Mouse (Mus musculus) NIH3T3 (cell line): Measurements from ENCODE around the gene Eif3l.
"Not testable (repeated sequence)": the region's sequence is repeated elsewhere in the genome, so short reads cannot be mapped to it uniquely, and the experiment has no call there.

Experiments
- DNase-seq: peaks from one replicate; pipeline ENCODE4 v3.0.0-alpha.2; 2012; ENCODE audit warnings: low read depth

The Eif3l gene

DNA sequence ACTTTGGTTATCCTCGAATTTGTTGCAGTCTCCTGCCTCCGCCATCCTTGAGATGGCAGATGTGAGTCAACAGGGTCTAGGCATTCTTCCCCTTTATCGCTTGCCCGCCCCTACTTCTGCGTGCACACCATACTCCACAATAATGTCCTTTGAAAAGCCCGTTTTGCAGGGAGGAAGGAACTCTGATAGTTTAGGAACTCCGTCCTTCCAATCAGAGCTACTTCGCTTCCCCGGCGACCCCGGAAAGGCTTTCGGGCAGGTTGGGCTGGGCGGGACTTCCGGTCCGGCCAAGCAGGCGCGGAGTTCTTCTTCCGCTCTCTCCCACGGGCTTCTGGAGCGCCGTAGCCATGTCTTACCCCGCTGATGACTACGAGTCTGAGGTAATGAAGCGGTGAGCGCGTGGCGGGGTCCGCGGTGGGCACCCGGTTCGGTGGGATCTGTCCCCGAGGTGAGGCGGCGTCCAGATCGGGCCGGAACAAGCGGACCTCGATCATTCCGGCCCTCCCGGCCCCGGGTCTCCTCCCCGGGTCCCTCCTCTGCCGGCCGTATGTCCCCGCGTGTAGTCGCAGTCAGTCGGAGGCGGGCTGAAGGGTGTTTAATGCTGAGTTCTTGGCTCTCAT lies at the start of gene Eif3l:
Gene Eif3l (plus strand): TSS at position 267 of the 620 bp plus-strand sequence.
- DNase-seq, result peak; percentile 93

DNA sequence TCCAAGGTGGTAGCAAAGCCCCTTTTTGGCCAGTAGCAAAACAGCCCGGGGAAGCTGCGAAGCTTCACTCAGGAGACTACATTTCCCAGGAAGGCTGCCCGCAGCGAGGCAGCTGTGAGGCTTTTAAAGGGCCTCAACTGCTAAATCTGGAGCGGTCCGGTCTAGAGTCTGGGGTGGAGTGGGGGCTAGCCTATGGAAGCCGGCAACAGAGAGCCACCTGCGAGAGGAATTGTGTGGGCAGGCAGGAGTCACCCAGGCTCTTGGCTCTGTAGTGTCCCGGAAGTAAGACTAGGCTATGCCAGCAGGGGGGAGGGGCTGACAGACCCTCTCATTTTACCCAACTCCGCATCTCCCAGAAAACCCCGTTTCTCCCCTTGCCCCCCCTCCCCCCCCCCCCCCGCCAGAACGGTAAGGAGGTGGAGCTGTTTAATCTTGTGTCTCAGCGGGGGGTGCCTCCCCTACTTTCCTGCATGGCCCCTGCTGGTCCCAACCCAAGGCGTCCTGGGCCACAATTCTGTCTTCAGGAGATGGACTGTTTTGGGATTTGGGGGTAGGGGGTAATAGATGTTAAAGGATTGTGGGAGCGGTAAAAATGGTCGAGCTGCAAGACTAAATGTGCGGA lies 49.2 kb upstream of the Eif3l start:
- no peak for DNase-seq

DNA sequence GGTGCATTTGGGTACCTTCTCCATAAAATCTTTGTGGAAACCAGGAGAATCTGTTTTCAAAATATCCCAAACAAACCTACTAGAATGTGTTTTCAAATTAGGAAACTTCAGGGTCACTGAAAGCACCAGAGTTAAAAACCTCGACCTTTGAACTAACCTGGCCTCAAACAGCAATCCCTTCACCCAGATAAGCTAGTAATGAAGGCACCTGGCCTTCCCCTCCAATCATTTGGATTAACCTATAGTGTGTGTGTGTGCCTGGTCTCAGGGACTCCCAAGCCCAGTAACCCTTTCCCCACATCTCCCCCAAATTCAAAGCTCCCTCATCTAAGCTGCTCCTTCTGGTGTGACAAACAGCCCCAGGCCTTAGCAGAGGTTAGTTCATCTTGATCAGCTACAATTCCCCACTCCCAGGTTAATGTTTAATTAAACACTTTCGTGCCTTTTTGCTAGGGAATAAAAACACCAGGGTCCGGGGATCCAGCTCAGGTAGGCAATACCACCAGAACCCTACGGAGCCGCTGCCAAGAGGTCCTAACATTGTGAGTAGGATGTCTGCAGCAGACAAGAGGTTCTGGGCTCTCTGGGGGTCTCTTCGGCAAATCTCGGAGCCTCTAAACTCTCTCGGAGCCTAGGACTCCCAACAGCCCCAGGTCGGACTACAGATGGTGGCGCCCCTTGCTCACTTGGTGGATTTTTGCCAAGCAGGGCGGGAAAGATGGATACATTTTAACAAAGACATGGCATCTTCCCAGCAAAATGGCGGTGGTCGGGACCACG lies 48.3 kb upstream of the Eif3l start:
- peak; percentile 33 for DNase-seq

DNA sequence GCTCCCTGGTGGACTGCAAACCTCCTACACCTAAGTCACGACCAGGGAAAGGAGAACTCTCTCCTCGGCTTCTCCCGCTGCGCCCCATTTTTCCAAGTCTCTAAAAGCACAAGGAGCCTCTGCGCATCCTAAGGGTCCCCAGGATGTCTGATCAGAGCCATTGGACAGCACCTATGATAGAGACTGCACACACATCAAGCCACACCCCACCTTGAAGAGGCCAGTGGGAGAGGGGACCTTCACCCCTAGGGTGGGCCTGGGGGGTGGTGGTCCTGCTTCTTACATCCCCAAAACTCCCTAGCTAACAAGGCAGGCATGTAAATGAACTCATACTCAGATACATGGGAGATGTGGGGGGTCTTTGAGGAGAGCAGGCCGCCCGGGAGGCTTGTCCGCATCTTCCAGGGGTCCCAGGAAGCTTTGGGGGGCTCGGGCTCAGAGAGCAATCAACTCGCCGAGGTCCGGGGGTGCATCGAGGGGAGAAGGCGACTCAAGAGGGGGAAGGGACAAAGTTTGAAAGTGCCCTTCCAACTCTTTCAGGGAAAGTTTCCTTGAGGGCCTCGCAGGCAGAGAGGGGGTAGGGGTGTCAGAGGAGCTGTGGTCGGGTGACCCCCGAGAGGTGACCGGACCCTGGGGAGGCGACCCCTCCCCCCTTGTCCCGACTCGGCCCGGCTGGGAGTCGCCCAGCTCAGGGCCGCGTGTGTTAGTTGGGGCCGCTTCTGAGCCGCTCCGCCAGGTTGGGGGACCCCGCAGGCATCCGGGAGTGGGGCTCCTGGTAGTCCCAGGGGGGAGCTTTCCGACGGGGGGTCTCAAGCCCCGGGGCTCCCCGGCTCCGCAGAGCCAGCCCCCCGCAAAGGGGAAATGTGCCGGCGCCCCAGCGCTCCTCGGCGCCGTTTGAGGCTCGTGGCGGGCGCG lies 47.4 kb upstream of the Eif3l start:
- DNase-seq, result peak; percentile 53

DNA sequence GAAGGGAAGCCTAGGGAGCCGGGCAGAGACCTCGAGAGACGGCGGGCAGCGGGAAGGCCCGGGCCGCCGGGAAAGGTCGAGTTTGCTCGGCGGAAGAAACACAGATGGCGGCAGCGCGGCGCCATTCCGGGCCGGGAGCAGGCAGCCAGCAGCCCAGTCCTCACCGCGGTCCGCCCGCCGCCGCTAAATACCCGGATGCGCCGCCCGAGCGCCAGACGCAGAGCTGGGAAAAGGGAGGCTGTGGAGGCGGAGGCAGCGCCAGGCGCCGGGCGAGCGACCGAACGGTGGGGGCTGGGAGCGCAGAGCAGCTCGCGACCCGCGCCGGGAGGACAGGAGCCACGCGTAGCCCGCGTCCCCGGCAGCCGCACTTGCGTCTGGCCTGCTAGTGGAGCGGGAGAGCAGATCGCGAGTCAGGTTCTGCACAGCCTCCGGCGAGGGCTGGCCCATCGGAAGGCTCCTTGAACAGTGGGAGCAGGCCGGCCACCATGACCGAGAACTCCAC lies 46.7 kb upstream of the Eif3l start, which contains the start of gene H1f0:
Gene H1f0 (plus strand): TSS at position 214 of the 502 bp plus-strand sequence.
- DNase-seq, result peak; percentile 96

DNA sequence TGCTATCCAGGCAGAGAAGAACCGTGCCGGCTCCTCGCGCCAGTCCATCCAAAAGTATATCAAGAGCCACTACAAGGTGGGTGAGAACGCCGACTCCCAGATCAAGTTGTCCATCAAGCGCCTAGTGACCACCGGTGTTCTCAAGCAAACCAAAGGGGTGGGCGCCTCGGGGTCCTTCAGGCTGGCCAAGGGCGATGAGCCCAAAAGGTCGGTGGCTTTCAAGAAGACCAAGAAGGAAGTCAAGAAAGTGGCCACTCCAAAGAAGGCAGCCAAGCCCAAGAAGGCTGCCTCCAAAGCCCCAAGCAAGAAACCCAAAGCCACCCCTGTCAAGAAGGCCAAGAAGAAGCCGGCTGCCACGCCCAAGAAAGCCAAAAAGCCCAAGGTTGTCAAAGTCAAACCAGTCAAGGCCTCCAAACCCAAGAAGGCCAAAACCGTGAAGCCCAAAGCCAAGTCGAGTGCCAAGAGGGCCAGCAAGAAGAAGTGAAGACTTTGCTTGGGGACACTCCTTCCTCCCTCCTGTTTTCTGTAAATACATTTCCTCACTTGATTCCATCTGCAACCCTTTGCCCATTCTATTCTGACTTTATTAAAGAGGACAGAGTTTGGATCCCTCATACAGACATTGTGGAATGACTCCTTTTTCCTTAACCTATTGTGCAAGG lies 46.0 kb upstream of the Eif3l start:
- peak; percentile 47 for DNase-seq

DNA sequence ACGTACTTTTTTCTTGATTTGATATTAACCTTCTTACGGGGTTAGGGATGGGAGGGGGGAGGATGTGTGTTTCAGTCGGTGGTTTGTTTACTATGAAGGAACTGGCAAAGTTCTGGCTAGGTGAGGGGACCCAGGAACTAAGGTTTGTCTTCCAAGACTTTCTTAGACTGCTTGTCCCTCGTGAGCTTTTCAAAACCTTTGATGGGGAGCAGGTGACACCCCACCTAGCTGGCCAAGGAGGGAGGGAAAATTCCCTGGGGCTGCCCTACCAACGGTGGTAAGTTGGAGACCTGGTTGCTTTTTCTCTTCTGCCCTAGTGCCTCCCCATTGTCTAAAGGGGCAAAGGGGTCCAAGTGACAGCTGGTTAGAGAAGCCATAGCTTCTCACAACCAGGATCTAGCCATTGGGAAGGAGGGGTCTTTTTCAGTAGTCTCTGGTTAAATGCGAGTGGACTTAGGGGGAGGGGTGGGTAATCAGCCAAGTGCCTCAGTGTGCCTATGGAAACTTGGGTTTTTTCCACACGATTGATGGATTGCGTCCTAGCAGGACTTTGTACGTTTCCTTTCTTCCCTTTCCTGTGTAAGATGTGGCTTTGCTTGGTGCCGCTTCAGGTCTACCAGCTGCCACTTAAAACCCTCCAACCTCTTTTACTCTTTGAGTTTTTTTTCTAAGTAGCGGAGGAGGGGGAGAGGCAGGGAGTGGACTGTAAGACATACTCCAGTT lies 45.3 kb upstream of the Eif3l start:
- DNase-seq, result peak; percentile 56

DNA sequence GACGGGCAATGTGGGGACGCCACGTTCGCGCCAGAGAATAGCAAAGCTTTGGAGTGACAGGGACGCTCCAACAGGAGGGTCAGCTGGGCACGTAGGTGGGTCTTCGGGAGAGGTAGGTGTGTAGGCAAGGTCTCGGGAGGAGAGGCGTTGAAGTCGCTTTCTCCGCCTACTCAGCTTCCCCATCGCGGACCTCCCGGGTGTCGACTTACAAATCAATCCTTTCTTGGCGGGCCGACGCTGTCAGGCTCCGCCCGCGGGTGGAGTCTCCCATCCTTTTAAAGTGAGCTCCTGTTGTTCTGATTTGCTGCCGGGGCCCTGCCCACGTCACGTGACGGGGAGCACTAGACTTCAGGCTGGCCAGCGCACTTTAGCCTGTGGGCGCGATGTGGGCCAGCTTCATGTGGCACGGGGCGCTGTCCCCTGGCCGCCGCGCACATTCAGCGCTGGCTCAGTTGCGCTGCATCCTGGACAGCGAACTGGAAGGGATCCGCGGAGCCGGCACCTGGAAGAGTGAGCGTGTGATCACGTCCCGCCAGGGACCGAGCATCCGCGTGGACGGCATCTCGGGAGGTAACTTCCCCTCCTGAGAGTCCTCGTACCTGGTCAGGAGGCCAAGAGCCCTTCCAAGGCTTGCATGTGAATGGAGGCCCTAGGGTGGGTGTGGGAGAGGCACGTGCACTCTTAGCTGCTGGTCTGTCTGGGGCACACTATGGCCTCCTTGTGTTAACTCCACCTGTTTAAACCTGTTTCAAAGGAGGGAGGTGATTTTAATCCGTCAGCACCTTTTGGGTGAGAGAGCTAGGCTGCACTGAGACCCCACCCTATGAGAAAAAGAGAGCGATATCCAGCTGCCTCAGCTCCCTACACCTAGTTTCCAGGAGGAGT lies 44.2 kb upstream of the Eif3l start:
- peak; percentile 97 for DNase-seq

DNA sequence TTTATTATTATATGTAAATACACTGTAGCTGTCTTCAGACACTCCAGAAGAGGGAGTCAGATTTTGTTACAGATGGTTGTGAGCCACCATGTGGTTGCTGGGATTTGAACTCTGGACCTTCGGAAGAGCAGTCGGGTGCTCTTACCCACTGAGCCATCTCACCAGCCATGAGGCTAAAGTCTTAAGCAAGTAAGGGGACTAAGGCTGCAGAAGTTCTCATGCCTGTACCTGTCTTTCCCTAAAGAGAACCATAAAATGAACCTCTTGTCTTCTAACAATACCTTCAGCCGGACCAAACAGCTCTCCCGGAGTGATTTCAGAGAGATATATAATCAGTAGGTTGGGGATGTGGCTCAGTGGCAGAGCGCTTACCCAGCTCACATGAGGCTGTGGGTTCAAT lies 43.1 kb upstream of the Eif3l start:
- not testable (repeated sequence) for DNase-seq

DNA sequence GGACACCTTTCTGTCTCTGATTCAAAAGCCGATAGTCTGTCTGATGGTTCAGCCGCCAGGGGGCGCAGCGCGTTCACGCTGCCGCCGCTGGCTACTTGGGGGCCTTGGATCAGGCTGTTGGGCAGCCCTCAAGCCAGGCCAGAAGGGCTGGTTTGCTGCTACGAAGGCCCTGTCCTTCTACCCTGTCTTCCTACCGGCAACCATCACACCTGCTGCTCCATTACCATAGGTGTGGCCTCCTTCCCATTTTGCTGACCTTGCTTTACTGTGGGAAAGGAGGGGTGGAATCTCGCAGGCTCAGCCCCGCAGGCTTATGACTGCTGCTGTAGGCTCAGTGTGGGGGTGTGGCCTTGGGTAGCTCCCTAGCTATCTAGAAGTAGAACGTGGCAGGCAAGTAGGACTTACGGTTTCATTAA lies 37.1 kb upstream of the Eif3l start:
- DNase-seq, result peak; percentile 92

DNA sequence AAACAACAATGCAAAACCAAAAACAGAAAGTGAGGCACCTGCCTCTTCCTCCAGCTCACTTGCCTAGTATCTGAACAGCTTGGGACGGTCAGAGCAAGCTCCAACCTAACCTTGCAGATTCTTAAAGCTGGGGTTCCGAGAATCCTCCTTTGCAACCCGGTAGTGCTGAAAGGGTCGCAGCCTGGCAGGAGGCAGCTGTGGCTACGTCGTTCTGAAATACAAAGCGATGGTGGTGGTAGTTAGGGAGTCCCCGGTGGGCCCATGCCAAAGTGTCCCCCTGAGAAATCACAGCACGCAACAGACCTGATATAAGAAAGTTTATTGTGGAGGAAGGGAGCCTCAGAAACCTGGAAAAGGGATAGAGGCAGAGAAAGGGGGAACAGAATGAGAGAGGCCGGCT lies 36.6 kb upstream of the Eif3l start:
- no peak for DNase-seq

DNA sequence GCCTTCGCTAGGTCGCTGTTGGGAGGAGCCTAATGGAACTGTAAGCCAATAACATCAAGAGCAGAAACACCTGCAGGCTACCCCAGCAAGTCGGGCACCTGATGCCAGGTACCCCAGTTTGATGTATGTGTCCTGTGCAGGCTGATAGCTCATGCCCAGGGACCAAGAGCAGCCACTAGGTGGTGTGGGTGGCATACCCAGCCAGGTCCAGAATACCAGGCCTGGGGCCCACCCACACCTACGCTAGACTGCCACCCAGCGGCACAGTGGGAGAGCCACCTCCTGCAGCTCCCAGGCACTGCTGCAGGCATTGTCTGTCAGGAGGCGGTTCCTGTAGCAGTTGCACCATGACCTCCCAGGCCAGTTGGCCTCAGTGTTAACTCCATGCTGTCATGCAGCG lies 36.1 kb upstream of the Eif3l start:
- DNase-seq, result peak; percentile 80

DNA sequence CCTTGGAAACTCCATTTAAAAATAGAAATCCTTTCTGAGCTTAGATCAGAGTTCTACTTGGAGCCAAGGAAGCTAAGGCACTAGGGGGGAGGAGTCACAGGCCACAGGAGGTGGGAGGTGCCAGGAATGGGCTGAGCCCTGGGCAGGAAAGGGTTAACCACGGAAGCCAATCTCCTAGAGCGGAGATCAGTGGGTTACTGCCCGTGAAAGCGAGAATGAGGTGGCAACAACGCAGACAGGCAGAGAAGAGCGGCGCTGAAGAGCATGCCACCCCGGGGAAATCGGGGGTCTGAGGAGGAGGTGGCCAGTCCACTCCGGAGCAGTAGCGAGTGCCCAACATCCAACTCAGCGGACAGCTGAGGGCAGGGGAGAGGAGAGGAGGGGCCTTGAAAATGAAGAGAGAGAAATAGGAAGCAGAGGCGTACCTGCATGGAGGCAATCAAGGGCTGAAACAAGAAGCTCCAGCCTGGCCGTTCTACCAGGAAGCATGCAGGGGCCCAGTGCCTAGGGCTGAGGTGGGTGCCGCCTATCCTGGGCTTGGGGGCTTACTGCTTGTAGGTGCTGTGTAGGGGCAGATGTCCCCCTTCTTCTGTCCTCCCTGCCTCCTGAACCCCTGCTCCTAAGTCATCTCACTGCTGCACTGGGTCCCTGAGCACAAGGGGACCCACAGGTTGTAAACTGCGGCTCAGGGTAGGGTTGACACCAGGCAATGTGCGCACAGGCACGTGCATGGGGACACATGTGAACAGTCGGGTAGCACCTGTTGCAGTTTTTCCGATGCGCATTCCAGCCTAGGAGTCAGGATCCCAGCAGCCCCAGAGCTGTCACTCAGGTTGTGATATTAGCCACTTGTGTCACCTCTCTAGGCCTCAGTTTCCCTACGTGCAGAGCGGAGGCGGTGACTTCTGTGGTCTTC lies 34.2 kb upstream of the Eif3l start:
- peak; percentile 48 for DNase-seq

DNA sequence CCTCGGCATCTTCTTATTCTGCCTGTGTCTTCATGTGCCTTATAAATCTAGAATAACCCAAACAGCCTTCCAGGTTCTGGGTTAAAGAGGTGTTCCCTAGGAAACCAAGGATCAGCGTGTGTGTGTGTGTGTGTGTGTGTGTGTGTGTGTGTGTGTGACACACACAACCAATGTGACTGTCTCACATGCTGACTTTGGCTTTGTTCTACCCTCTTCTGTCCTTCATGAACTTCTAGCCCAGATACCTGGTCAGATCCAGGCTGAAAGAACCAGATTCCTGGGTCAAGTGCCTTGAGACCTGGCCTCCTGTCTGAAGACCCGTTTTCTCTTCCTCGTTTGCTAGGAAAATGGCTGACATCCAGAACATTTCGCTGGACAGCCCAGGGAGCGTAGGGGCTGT lies 33.4 kb upstream of the Eif3l start, which contains the start of gene Galr3:
Gene Galr3 (plus strand): TSS at position 301 of the 400 bp plus-strand sequence.
- DNase-seq, result no peak

DNA sequence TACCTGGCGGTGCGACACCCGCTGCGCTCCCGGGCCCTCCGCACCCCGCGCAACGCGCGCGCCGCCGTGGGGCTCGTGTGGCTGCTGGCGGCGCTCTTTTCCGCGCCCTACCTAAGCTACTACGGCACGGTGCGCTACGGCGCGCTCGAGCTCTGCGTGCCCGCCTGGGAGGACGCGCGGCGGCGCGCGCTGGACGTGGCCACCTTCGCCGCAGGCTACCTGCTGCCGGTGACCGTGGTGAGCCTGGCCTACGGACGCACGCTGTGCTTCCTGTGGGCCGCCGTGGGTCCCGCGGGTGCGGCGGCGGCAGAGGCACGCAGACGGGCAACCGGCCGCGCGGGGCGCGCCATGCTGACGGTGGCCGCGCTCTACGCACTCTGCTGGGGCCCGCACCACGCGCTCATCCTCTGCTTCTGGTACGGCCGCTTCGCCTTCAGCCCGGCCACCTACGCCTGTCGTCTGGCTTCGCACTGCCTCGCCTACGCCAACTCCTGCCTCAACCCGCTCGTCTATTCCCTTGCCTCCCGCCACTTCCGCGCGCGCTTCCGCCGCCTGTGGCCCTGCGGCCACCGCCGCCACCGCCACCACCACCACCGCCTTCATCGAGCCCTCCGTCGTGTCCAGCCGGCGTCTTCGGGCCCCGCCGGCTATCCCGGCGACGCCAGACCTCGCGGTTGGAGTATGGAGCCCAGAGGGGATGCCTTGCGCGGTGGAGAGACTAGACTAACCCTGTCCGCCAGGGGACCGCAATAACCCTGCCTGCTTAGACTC lies 32.1 kb upstream of the Eif3l start:
- no peak for DNase-seq

DNA sequence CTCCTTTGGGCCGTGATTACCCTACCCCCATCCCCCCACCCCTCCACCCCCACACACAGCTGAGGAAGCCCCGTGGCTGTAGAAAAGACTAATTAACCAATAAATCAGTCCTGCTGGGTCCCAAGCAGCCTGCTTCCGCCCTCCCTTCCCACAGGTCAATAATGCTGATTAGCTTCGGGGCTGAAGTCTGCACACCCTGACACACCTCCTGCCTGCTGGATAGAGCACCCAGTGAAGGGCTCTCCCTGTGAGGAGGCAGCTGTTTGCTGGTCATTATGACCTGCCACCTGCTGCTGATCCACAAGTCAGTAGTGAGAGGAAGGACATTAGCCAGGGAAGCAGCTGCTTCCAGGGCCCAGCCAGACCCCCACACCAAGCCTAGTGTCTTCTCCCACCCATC lies 30.1 kb upstream of the Eif3l start:
- DNase-seq, result no peak

DNA sequence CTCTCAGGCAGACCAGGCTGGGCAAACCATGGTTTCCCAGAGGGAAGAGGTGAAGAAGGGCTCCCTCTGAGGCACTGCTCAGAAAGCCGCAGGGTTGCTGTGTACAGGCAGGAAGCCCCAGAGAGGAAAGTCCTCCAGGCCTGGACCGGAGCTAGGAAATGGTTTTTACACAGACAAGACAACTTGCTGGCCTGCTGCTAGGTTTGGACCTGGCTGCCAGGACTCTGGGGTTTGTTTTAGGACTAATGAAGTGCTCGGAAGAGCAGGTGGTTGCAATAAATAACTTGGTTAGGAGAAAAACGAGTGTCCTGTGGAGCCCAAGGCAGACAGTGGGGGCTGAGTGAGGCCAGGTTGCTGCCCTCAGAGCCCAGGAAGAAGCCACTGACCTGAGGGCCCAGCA lies 26.8 kb upstream of the Eif3l start:
- DNase-seq, result no peak
